Mouse (Mus musculus): Measurements from ENCODE around the gene Slc9c1. TPM values are rescaled to one million over a fixed set of nuclear protein-coding genes. Genes with fewer than 3 reads are reported as not detected.

The Slc9c1 gene
- polyA plus RNA-seq, 1 experiment from 2014 or later, result not detected

DNA sequence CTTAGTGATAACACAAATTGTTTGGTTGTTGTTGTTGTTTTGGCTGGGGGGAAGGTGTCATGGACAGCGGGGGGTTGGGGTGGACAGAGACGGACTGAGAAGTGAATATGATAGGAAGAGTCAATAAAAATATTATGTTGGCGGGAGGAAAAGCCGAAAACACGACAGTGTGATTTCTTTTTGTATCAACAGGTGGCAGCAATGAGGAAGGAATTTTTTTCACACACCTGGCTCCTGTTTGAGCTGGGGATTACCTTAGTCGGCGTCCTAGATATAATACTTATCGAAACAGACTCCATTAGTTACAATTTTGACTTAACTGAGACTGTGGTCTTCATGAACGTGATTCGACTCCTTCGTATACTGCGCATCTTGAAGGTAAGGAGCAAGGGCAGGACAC lies 44.8 kb downstream of the Slc9c1 start:
- H3K27ac ChIP-seq, result no peak overlapping the region
- H3K9me3 ChIP-seq (replicated peaks), result no peaks in the 10 kb centered on the region
- no peaks in the 10 kb centered on the region for H3K36me3 ChIP-seq
- no peak overlapping the region for H3K4me3 ChIP-seq (replicated peaks)
- no peaks in the 10 kb centered on the region for H3K27me3 ChIP-seq
- ATAC-seq (ENCODE audit: low read depth), result no peak
- peaks cover 8% of the 10 kb centered on the region for H3K4me1 ChIP-seq (replicated peaks)
- WGBS (ENCODE audit: insufficient replicate concordance), result 59% methylated on average over 12 of the region's 12 CpGs
- no peak overlapping the region for H3K9ac ChIP-seq
- H3K4me2 ChIP-seq, result no peak overlapping the region
- DNase-seq, result no peak

DNA sequence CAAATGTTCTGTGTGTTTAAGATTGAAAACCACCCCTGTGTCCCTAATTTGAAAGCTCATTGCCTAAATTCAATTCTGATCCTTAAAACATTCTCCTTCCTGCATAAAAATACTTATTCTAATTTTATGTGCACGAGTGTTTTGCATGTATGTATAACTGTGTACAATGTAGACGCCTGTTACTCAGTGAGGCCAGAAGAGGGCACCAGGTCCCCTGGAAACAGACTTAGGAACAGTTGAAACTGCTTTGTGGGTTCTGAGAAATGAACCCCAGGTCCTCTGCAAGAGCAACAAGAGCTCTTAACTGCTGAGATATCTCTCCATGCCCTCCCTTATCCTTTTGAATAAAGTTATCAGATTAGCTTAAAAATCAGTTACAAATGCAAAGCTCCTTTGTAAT lies 47.4 kb downstream of the Slc9c1 start:
- peaks cover 8% of the 10 kb centered on the region for H3K4me1 ChIP-seq (replicated peaks)
- 11% methylated on average over 2 of the region's 2 CpGs for WGBS (ENCODE audit: insufficient replicate concordance)
- no peak overlapping the region for H3K9ac ChIP-seq
- no peaks in the 10 kb centered on the region for H3K27me3 ChIP-seq
- no peaks in the 10 kb centered on the region for H3K36me3 ChIP-seq
- DNase-seq (no peak), ATAC-seq (ENCODE audit: low read depth) (no peak)
- H3K9me3 ChIP-seq (replicated peaks), result no peaks in the 10 kb centered on the region
- H3K4me2 ChIP-seq, result no peak overlapping the region
- H3K4me3 ChIP-seq (replicated peaks), result no peak overlapping the region
- no peak overlapping the region for H3K27ac ChIP-seq

DNA sequence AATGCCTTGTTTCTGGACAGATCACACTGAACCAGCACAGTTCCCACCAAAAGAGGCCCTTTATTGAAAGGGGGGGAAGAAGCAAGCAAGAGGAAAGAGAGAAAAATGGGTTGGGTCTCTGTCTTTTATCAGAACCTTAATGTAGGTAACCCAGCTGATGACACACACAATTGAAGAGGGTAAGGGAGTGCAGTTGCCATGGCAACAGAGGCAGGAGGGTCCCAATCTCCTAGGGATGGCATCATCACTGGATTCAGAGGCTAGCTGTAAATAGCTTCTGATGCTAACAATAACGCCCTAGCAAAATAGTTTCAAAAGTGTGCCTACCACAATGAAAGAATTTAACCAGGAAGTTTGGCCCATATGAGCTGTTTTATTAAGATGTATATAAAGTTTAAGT lies 58.5 kb downstream of the Slc9c1 start:
- Histone ChIP-seq H3K27me3 (no peaks in the 10 kb centered on the region), H3K9ac (no peak overlapping the region), H3K9me3 (replicated peaks) (no peaks in the 10 kb centered on the region), H3K36me3 (no peaks in the 10 kb centered on the region), H3K4me2 (no peak overlapping the region), H3K4me1 (replicated peaks) (no peaks in the 10 kb centered on the region), H3K4me3 (replicated peaks) (no peak overlapping the region), H3K27ac (no peak overlapping the region)
- no peak for DNase-seq
- no peak for ATAC-seq (ENCODE audit: low read depth)
- WGBS (ENCODE audit: insufficient replicate concordance), result 70% methylated on average over 1 of the region's 1 CpGs

DNA sequence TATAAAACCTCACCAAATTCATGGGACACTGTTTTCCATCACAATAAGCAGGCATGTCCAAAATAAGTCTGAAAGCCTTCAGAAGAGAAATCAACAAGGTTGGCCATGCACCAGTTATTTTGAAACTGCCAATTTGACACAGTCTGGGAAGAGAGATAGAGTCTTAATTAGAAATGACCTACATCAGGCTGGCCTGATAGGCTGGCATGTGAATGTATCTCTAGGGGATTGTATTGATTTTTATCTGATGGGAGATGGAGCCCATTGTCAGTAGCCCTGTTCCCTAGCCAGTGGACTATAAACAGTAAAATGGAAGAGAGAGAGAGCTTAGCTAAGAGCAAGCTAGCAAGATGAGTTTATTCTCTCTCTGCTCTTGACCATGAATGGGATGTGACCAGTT lies 60.4 kb downstream of the Slc9c1 start:
- Histone ChIP-seq H3K27ac (no peak overlapping the region), H3K9me3 (replicated peaks) (no peaks in the 10 kb centered on the region), H3K36me3 (no peaks in the 10 kb centered on the region), H3K4me1 (replicated peaks) (no peaks in the 10 kb centered on the region), H3K4me2 (no peak overlapping the region), H3K9ac (no peak overlapping the region), H3K4me3 (replicated peaks) (no peak overlapping the region), H3K27me3 (no peaks in the 10 kb centered on the region)
- no peak for ATAC-seq (ENCODE audit: low read depth)
- DNase-seq, result no peak

DNA sequence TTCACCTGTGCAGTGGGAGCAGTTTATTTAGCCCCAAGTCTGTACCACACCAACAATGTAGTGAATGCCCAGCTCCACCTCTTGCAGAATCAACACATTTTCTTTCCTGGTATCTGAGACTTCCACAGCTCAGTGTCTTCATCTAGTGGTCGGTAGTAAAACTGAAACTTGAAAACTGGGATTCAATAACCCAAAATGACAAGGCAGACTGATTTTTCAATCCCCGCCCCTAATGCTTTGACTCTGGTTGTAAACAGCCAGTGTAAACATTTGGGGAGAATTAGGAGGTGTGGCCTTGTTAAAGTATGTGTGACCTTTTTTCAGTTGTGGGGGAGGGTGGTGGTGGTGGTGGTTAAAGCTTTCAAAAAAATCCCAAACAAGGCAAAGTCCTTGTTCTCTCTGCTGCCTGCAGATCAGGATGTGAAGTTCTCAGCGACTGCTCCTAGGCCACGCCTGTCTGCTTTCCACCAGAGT lies 73.4 kb downstream of the Slc9c1 start:
- no peaks in the 10 kb centered on the region for H3K27me3 ChIP-seq
- no peak overlapping the region for H3K4me3 ChIP-seq (replicated peaks)
- peak overlapping the region; percentile 18; the same call in 1 of the 2 replicates for H3K27ac ChIP-seq
- H3K36me3 ChIP-seq, result no peaks in the 10 kb centered on the region
- no peaks in the 10 kb centered on the region for H3K4me1 ChIP-seq (replicated peaks)
- H3K9ac ChIP-seq, result no peak overlapping the region
- DNase-seq, result no peak
- H3K4me2 ChIP-seq, result no peak overlapping the region
- 35% methylated on average over 4 of the region's 4 CpGs for WGBS (ENCODE audit: insufficient replicate concordance)
- peak; percentile 76 for ATAC-seq (ENCODE audit: low read depth)
- H3K9me3 ChIP-seq (replicated peaks), result no peaks in the 10 kb centered on the region

DNA sequence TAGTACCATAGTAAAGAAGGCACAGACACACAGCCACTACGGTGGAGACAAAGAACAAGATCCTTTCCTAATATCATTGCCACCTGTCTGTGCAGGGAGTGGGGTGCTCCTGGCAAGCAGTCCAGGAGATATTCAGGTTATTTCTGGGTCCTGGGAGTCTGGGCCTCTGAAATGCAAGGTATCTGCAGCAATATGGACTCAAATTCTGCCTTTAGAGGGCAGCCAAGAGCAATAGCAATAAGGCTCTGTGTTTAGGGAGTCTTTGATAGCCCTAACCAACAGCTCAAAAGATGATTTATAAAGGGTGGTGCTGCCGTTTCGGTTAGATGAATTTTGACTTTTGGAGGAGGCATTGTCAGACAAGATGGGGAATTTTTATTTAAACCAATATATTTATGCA lies 74.2 kb downstream of the Slc9c1 start:
- peak; percentile 43; the same call in 1 of the 2 replicates for ATAC-seq (ENCODE audit: low read depth)
- Histone ChIP-seq H3K27ac (no peak overlapping the region), H3K4me3 (replicated peaks) (no peak overlapping the region), H3K9me3 (replicated peaks) (no peaks in the 10 kb centered on the region), H3K9ac (no peak overlapping the region), H3K27me3 (no peaks in the 10 kb centered on the region), H3K4me2 (no peak overlapping the region), H3K36me3 (no peaks in the 10 kb centered on the region), H3K4me1 (replicated peaks) (no peaks in the 10 kb centered on the region)
- WGBS (ENCODE audit: insufficient replicate concordance), result 38% methylated on average over 3 of the region's 3 CpGs
- no peak for DNase-seq

DNA sequence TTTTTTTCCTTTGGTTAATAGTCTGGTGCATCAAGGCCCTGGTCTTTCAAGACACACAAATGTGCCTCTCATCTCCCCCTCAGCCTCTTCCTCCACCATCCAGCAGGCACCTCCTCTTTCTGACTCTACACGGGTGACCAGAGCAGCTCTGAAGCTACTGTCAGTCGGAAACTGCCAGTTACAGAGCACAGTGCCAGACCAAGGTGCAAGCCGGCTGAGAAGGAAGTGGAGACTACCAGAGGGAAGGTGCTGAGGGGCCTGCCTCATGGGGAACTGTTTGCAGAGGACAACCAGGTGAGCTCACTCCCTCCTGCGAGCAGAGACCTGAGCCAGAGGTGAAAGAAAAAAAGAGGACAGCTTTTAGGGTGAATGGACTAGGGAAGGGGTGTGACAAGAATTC lies 75.2 kb downstream of the Slc9c1 start, which contains the start of gene Gcsam:
Gene Gcsam (plus strand): TSS at position 114 of the 400 bp plus-strand sequence.
- no peaks in the 10 kb centered on the region for H3K36me3 ChIP-seq
- H3K27ac ChIP-seq, result no peak within 1 kb of the TSS
- no peak within 1 kb of the TSS for H3K9ac ChIP-seq
- no peak within 1 kb of the TSS for H3K4me2 ChIP-seq
- H3K9me3 ChIP-seq (replicated peaks), result no peaks in the 10 kb centered on the region
- 0 out of 2 replicates have a peak, but pooled peaks have one; percentile 12 for ATAC-seq (ENCODE audit: low read depth)
- H3K4me3 ChIP-seq (replicated peaks), result no peak within 1 kb of the TSS
- no peaks in the 10 kb centered on the region for H3K4me1 ChIP-seq (replicated peaks)
- no peaks in the 10 kb centered on the region for H3K27me3 ChIP-seq
- 22% methylated on average over 4 of the region's 4 CpGs for WGBS (ENCODE audit: insufficient replicate concordance)
- DNase-seq, result no peak

DNA sequence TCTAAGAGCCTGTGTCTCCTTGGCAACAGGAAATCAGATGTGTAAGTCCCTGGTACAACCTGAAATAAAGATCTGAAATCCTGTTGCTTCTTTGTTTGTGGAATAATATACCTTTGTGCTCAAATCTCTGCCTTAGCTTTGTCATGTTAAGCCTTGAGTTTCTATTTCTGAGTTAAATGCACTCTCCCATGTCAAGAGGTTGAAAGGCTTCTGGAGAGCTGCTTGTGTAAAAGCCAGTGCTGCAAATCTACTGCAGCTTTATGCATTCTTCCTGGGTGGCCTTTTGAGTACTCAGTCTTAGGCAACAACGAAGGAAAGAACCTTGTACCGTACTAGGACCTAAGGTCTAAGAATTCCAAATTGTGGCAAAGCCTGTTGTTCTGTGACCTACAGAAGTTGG lies 78.1 kb downstream of the Slc9c1 start:
- no peaks in the 10 kb centered on the region for H3K9me3 ChIP-seq (replicated peaks)
- no peak overlapping the region for H3K4me2 ChIP-seq
- no peaks in the 10 kb centered on the region for H3K4me1 ChIP-seq (replicated peaks)
- H3K36me3 ChIP-seq, result no peaks in the 10 kb centered on the region
- H3K27me3 ChIP-seq, result no peaks in the 10 kb centered on the region
- 70% methylated on average over 2 of the region's 2 CpGs for WGBS (ENCODE audit: insufficient replicate concordance)
- no peak overlapping the region for H3K9ac ChIP-seq
- H3K4me3 ChIP-seq (replicated peaks), result no peak overlapping the region
- DNase-seq (no peak), ATAC-seq (ENCODE audit: low read depth) (no peak)
- no peak overlapping the region for H3K27ac ChIP-seq

DNA sequence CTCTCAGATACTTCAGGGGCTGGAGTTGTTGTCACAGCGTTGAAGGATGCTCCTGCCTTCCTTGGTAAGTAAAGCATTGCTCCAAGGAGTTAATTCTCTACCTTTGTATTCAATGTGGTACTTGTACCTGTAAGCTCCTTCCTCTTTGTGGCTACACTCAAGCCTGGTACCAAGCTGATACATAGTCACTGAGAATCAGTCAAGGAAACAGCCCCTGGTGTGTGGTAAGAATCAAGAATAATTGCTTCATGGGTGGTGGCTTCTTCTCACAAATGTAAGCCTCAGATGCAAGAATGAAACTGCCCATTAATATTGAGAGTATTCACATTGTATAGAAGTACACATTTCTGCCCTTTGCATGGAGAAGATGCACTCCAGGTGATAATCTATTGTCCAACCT lies 80.8 kb downstream of the Slc9c1 start:
- Histone ChIP-seq H3K9me3 (replicated peaks) (no peaks in the 10 kb centered on the region), H3K27ac (no peak overlapping the region), H3K4me3 (replicated peaks) (no peak overlapping the region), H3K27me3 (no peaks in the 10 kb centered on the region), H3K4me1 (replicated peaks) (peaks cover 19% of the 10 kb centered on the region), H3K4me2 (no peak overlapping the region), H3K36me3 (no peaks in the 10 kb centered on the region), H3K9ac (no peak overlapping the region)
- WGBS (ENCODE audit: insufficient replicate concordance), result 64% methylated on average over 1 of the region's 1 CpGs
- ATAC-seq (ENCODE audit: low read depth) (no peak), DNase-seq (no peak)

DNA sequence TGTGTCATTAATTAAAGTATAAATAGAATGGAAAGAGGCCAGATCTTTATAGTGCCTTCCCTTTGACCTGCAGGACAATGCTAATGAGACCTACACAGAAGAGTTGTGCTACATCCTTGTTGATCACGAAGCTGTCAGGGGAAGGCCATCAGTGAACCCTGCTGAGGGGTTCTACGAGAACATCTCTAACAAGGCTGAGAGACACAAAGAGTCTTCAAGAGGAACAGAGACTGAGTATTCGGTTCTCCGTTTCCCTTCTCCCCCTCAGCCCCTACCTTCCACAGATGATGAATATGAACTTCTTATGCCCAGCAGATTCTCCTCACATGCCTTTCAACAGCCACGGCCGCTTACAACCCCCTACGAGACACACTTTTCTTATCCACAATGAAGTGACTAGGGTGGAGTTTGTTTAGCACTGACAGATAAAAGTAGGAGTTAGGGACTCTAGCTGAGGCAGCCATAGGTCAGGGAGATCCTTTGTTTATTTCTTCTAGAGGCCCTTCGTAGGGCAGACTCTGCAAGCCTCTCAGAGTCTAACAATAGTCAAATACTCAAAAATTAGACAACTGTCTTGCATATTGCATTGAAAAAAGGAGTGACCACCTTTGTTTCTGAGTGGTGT lies 84.8 kb downstream of the Slc9c1 start:
- no peaks in the 10 kb centered on the region for H3K9me3 ChIP-seq (replicated peaks)
- H3K9ac ChIP-seq, result no peak overlapping the region
- ATAC-seq (ENCODE audit: low read depth), result peak; percentile 74
- peaks cover 41% of the 10 kb centered on the region for H3K4me1 ChIP-seq (replicated peaks)
- no peaks in the 10 kb centered on the region for H3K36me3 ChIP-seq
- no peaks in the 10 kb centered on the region for H3K27me3 ChIP-seq
- H3K4me3 ChIP-seq (replicated peaks), result no peak overlapping the region
- 23% methylated on average over 8 of the region's 8 CpGs for WGBS (ENCODE audit: insufficient replicate concordance)
- no peak overlapping the region for H3K27ac ChIP-seq
- no peak overlapping the region for H3K4me2 ChIP-seq
- no peak for DNase-seq

DNA sequence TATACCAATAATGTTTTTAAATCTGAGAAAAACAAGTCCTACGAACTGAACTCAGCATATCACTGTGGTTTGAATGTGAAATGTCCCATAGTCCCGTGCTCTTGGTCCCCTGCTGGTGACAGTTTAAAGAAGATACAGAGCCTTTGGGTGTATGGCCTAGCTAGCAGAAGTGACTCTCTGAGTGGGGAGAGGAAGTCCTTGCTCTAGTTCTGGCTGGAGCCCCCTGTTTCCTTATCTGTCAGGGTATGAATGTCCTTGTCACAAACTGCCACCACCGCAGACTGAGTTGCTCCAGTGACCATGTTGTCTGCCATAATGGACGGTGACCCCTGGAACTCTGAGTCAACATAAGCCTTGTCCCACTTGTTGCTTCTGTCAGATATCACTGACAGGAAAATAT lies 88.1 kb downstream of the Slc9c1 start:
- 16% methylated on average over 4 of the region's 4 CpGs for WGBS (ENCODE audit: insufficient replicate concordance)
- Histone ChIP-seq H3K9me3 (replicated peaks) (no peaks in the 10 kb centered on the region), H3K27ac (no peak overlapping the region), H3K4me1 (replicated peaks) (peaks cover 45% of the 10 kb centered on the region), H3K9ac (no peak overlapping the region), H3K27me3 (no peaks in the 10 kb centered on the region), H3K4me2 (no peak overlapping the region), H3K4me3 (replicated peaks) (no peak overlapping the region), H3K36me3 (no peaks in the 10 kb centered on the region)
- ATAC-seq (ENCODE audit: low read depth) (no peak), DNase-seq (no peak)

DNA sequence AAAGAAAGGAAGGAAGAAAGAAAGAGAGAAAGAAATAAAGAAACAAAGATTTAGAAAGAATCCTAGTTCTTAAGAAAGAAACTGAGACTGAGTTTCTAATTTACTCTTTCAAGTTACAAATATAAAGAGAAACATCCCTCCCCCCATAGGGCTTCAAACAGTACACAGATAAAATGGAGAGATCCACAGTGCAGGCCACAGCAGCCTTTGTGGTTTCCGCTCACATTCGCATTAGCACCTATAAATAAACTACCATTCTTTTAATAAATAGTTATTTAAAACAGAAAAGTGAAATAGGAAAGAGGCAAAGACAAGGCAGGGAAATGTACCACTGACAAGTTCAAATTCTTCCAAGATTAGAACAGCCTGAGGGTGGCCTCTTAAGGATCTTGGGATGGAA lies 89.7 kb downstream of the Slc9c1 start:
- no peak overlapping the region for H3K4me3 ChIP-seq (replicated peaks)
- DNase-seq (no peak), ATAC-seq (ENCODE audit: low read depth) (no peak)
- H3K9ac ChIP-seq, result no peak overlapping the region
- peaks cover 37% of the 10 kb centered on the region for H3K4me1 ChIP-seq (replicated peaks)
- H3K27ac ChIP-seq, result no peak overlapping the region
- 31% methylated on average over 2 of the region's 2 CpGs for WGBS (ENCODE audit: insufficient replicate concordance)
- H3K36me3 ChIP-seq, result no peaks in the 10 kb centered on the region
- no peak overlapping the region for H3K4me2 ChIP-seq
- no peaks in the 10 kb centered on the region for H3K27me3 ChIP-seq
- no peaks in the 10 kb centered on the region for H3K9me3 ChIP-seq (replicated peaks)
